Mouse (Mus musculus): Measurements from ENCODE around the gene Aldoart1.

GRCm38 (mm10) chr4:72843025-72843424 is 9.4 kb downstream of the Aldoart1 start:
- TF ChIP-seq CTCF (IDR thresholded peaks at IDR 0.05; ENCODE audit: low read depth, low read length) (no peak), POLR2A (IDR thresholded peaks at IDR 0.05; ENCODE audit: insufficient read depth, low read length) (no peak), EP300 (IDR thresholded peaks at IDR 0.05; ENCODE audit: insufficient read depth, low read depth, low read length) (no peak)

Measured in ES-Bruce4 (cell line).